Mouse (Mus musculus): ENCODE results near the gene Eid2b. TPM values are rescaled to one million over a fixed set of nuclear protein-coding genes. Genes with fewer than 3 reads are reported as not detected.

Gene Eid2b
- total and polyA plus RNA-seq, 3 experiments: 1.6 to 3.8 (median 3.3) TPM

- TF ChIP-seq UBTF (IDR thresholded peaks at IDR 0.05; ENCODE audit: low read depth, low read length) (no peak), JUND (conservative IDR thresholded peaks at IDR 0.05; ENCODE audit: low read depth, low read length) (no peak), NELFE (IDR thresholded peaks at IDR 0.05; ENCODE audit: low read depth, low read length) (no peak), RCOR1 (conservative IDR thresholded peaks at IDR 0.05; ENCODE audit: low read depth, low read length) (no peak), TCF12 (IDR thresholded peaks at IDR 0.05; ENCODE audit: low read depth, low read length) (no peak), TBP (conservative IDR thresholded peaks at IDR 0.05; ENCODE audit: low read depth, low read length) (no peak)
- Histone ChIP-seq H3K79me2 (replicated peaks; ENCODE audit: control insufficient read depth, extremely low read depth, insufficient read depth, poor library complexity, severe bottlenecking) (no peaks in the 10 kb centered on the region), H3K36me3 (replicated peaks in 1 of 2; ENCODE audit: control insufficient read depth in 1 of 2, insufficient read depth in 1 of 2, low read length in 1 of 2) (no peaks in the 10 kb centered on the region), H3K4me2 (ENCODE audit: insufficient read depth, low read depth, poor library complexity, severe bottlenecking) (no peak overlapping the region), H3K9me3 (replicated peaks; ENCODE audit: low read length) (peaks cover 9% of the 10 kb centered on the region), H3K9ac (ENCODE audit: insufficient read depth, low read depth) (no peak overlapping the region), H3K27ac (ENCODE audit: insufficient read depth, low read depth) (no peak overlapping the region), H3K4me3 (replicated peaks in 1 of 3; ENCODE audit: low read depth in 2 of 3, low read length in 2 of 3, poor library complexity in 1 of 3) (no peak overlapping the region), H3K4me1 (ENCODE audit: control insufficient read depth in 1 of 2, insufficient read depth in 2 of 2) (no peaks in the 10 kb centered on the region), H3K27me3 (replicated peaks) (peaks cover 23% of the 10 kb centered on the region)
- dilution Hi-C loops (cut with MboI; ENCODE audit: extremely low pct_ligation_motif_present, extremely low pct_unique_long_range_greater_than_20kb, low sequenced_read_pairs): no loop called here
- DNase-seq (ENCODE audit: extremely low read depth): no peak
- in situ Hi-C loops (cut with MboI; ENCODE audit: low pct_ligation_motif_present, low pct_unique_long_range_greater_than_20kb, low sequenced_read_pairs): no loop called here
These were observed 28.6 kb upstream of the Eid2b start for GRCm38 (mm10) chr7:28248957-28249356.

GRCm38 (mm10) chr7:28251976-28252375 lies 25.6 kb upstream of the Eid2b start:
- DNase-seq (ENCODE audit: extremely low read depth): no peak
- no peak overlapping the region for H3K27ac ChIP-seq (ENCODE audit: insufficient read depth, low read depth)
- dilution Hi-C loops (cut with MboI; ENCODE audit: extremely low pct_ligation_motif_present, extremely low pct_unique_long_range_greater_than_20kb, low sequenced_read_pairs): no loop called here
- no peaks in the 10 kb centered on the region for H3K4me1 ChIP-seq (ENCODE audit: control insufficient read depth in 1 of 2, insufficient read depth in 2 of 2)
- TF ChIP-seq CHD1 (IDR thresholded peaks at IDR 0.05; ENCODE audit: low read depth, low read length) (no peak), KAT2A (IDR thresholded peaks at IDR 0.05; ENCODE audit: insufficient replicate concordance, low read length) (no peak), MAFK (IDR thresholded peaks at IDR 0.05; ENCODE audit: insufficient replicate concordance, low read length) (no peak), JUND (conservative IDR thresholded peaks at IDR 0.05; ENCODE audit: low read depth, low read length) (no peak), USF2 (conservative IDR thresholded peaks at IDR 0.05; ENCODE audit: low read depth, low read length) (no peak), TCF12 (IDR thresholded peaks at IDR 0.05; ENCODE audit: low read depth, low read length) (no peak), ZMIZ1 (IDR thresholded peaks at IDR 0.05; ENCODE audit: low read depth, low read length) (no peak), IRF4 (IDR thresholded peaks at IDR 0.05; ENCODE audit: low read depth, low read length) (no peak), MEF2A (IDR thresholded peaks at IDR 0.05; ENCODE audit: borderline replicate concordance, low read depth, low read length) (no peak)
- H3K9me3 ChIP-seq (replicated peaks; ENCODE audit: low read length): peaks cover 16% of the 10 kb centered on the region
- H3K27me3 ChIP-seq (replicated peaks): peaks cover 23% of the 10 kb centered on the region
- H3K4me3 ChIP-seq (replicated peaks in 1 of 3; ENCODE audit: low read depth in 2 of 3, low read length in 2 of 3, poor library complexity in 1 of 3): no peak overlapping the region
- in situ Hi-C loops (cut with MboI; ENCODE audit: low pct_ligation_motif_present, low pct_unique_long_range_greater_than_20kb, low sequenced_read_pairs): no loop called here
- H3K9ac ChIP-seq (ENCODE audit: insufficient read depth, low read depth): no peak overlapping the region
- no peaks in the 10 kb centered on the region for H3K79me2 ChIP-seq (replicated peaks; ENCODE audit: control insufficient read depth, extremely low read depth, insufficient read depth, poor library complexity, severe bottlenecking)
- no peaks in the 10 kb centered on the region for H3K36me3 ChIP-seq (replicated peaks in 1 of 2; ENCODE audit: control insufficient read depth in 1 of 2, insufficient read depth in 1 of 2, low read length in 1 of 2)
- no peak overlapping the region for H3K4me2 ChIP-seq (ENCODE audit: insufficient read depth, low read depth, poor library complexity, severe bottlenecking)

GRCm38 (mm10) chr7:28254591-28254990 lies 22.9 kb upstream of the Eid2b start:
- Histone ChIP-seq H3K4me3 (replicated peaks in 1 of 3; ENCODE audit: low read depth in 2 of 3, low read length in 2 of 3, poor library complexity in 1 of 3) (no peak overlapping the region), H3K9ac (ENCODE audit: insufficient read depth, low read depth) (no peak overlapping the region), H3K27me3 (replicated peaks) (peaks cover 20% of the 10 kb centered on the region), H3K4me1 (ENCODE audit: control insufficient read depth in 1 of 2, insufficient read depth in 2 of 2) (no peaks in the 10 kb centered on the region), H3K9me3 (replicated peaks; ENCODE audit: low read length) (peaks cover 7% of the 10 kb centered on the region), H3K4me2 (ENCODE audit: insufficient read depth, low read depth, poor library complexity, severe bottlenecking) (no peak overlapping the region), H3K27ac (ENCODE audit: insufficient read depth, low read depth) (no peak overlapping the region), H3K36me3 (replicated peaks in 1 of 2; ENCODE audit: control insufficient read depth in 1 of 2, insufficient read depth in 1 of 2, low read length in 1 of 2) (no peaks in the 10 kb centered on the region), H3K79me2 (replicated peaks; ENCODE audit: control insufficient read depth, extremely low read depth, insufficient read depth, poor library complexity, severe bottlenecking) (no peaks in the 10 kb centered on the region)
- dilution Hi-C loops (cut with MboI; ENCODE audit: extremely low pct_ligation_motif_present, extremely low pct_unique_long_range_greater_than_20kb, low sequenced_read_pairs): no loop called here
- DNase-seq (ENCODE audit: extremely low read depth): no peak
- in situ Hi-C loops (cut with MboI; ENCODE audit: low pct_ligation_motif_present, low pct_unique_long_range_greater_than_20kb, low sequenced_read_pairs): no loop called here
- no peak for TF ChIP-seq ZMIZ1 (IDR thresholded peaks at IDR 0.05; ENCODE audit: low read depth, low read length)
- TF ChIP-seq MAFK (IDR thresholded peaks at IDR 0.05; ENCODE audit: insufficient replicate concordance, low read length): no peak
- no peak for TF ChIP-seq EP300 (IDR thresholded peaks at IDR 0.05; ENCODE audit: low read length)
- TF ChIP-seq RAD21 (IDR thresholded peaks at IDR 0.05; ENCODE audit: low read depth, low read length): no peak
- no peak for TF ChIP-seq CTCF (conservative IDR thresholded peaks at IDR 0.05 in 1 of 2, IDR thresholded peaks at IDR 0.05 in 1 of 2; ENCODE audit: low read depth in 2 of 2, low read length in 2 of 2)
- TF ChIP-seq CHD2 (IDR thresholded peaks at IDR 0.05; ENCODE audit: low read length): no peak
- TF ChIP-seq MAX (IDR thresholded peaks at IDR 0.05; ENCODE audit: low read length): no peak
- no peak for TF ChIP-seq JUN (IDR thresholded peaks at IDR 0.05; ENCODE audit: insufficient read depth, low read depth, low read length)
- TF ChIP-seq ETS1 (conservative IDR thresholded peaks at IDR 0.05; ENCODE audit: low read depth, low read length): no peak
- no peak for TF ChIP-seq NELFE (IDR thresholded peaks at IDR 0.05; ENCODE audit: low read depth, low read length)
- TF ChIP-seq IRF4 (IDR thresholded peaks at IDR 0.05; ENCODE audit: low read depth, low read length): no peak
- TF ChIP-seq UBTF (IDR thresholded peaks at IDR 0.05; ENCODE audit: low read depth, low read length): no peak
- no peak for TF ChIP-seq TCF12 (IDR thresholded peaks at IDR 0.05; ENCODE audit: low read depth, low read length)
- TF ChIP-seq JUND (conservative IDR thresholded peaks at IDR 0.05; ENCODE audit: low read depth, low read length): no peak
- TF ChIP-seq GABPA (IDR thresholded peaks at IDR 0.05; ENCODE audit: insufficient replicate concordance, low read depth, low read length): no peak
- no peak for TF ChIP-seq USF1 (IDR thresholded peaks at IDR 0.05; ENCODE audit: low read depth, low read length)
- TF ChIP-seq POLR2AphosphoS2 (IDR thresholded peaks at IDR 0.05; ENCODE audit: low read depth, low read length): no peak
- TF ChIP-seq CHD1 (IDR thresholded peaks at IDR 0.05; ENCODE audit: low read depth, low read length): no peak
- TF ChIP-seq RCOR1 (conservative IDR thresholded peaks at IDR 0.05; ENCODE audit: low read depth, low read length): no peak
- TF ChIP-seq MYC (IDR thresholded peaks at IDR 0.05; ENCODE audit: low read depth, low read length): no peak

All from CH12.LX (cell line).